Mouse (Mus musculus) C2C12 (cell line): Measurements from ENCODE around the gene Meiob.

Experiments used
- CTCF ChIP-seq: IDR thresholded peaks from one replicate; pipeline ENCODE4 v1.5.1; 2011; ENCODE audit not compliant: control insufficient read depth, insufficient read depth, insufficient read length
- MYOD1 ChIP-seq: IDR thresholded peaks from one replicate; pipeline ENCODE4 v1.6.1; 2011; ENCODE audit warnings: low read depth; ENCODE audit not compliant: control insufficient read depth, insufficient read length
- MYOG ChIP-seq: IDR thresholded peaks from one replicate; pipeline ENCODE4 v1.6.1; 2011; ENCODE audit not compliant: control insufficient read depth, insufficient read length; ENCODE audit errors: extremely low read depth
- USF1 ChIP-seq: IDR thresholded peaks from one replicate; pipeline ENCODE4 v1.6.1; 2011; ENCODE audit warnings: low read depth, mild to moderate bottlenecking, control low read depth, moderate library complexity

GRCm38 (mm10) chr17:24886932-24887271 lies 82.8 kb downstream of the Meiob start:
- TF ChIP-seq CTCF (no peak), MYOG (no peak), USF1 (no peak), MYOD1 (no peak)
